Mouse (Mus musculus) brain, embryonic 14.5 days (tissue): ENCODE measurements around the gene Col19a1.

Experiments
- CTCF ChIP-seq: fragments of 200-500 bp; IDR thresholded peaks from 2 replicates; pipeline ENCODE4 v1.5.1; 2012; ENCODE audit warnings: inconsistent platforms, mild to moderate bottlenecking, moderate library complexity, borderline replicate concordance; ENCODE audit not compliant: insufficient read depth, insufficient read length; ENCODE audit errors: extremely low read depth
- POLR2A ChIP-seq: fragments of 200-500 bp; IDR thresholded peaks from 2 replicates; pipeline ENCODE4 v1.6.1; 2012; ENCODE audit warnings: mild to moderate bottlenecking, inconsistent platforms, borderline replicate concordance; ENCODE audit not compliant: poor library complexity, insufficient read depth, insufficient read length, severe bottlenecking; ENCODE audit errors: extremely low read depth

- TF ChIP-seq CTCF (no peak), POLR2A (no peak)
Measured at GRCm38 (mm10) chr1:24347621-24348160, 239.6 kb downstream of the Col19a1 start.
